Mouse (Mus musculus): ENCODE measurements around the gene Clec11a. TPM values are rescaled to one million over a fixed set of nuclear protein-coding genes. Genes with fewer than 3 reads are reported as not detected.

Gene Clec11a
- 1 to 10 TPM; 1.6 to 2.2 TPM for total RNA-seq (2021)
- long read RNA-seq, experiment 1, partial matches to known transcripts, result 1 of 5 reads
- long read RNA-seq, experiment 1, other reads (novel, unspliced or antisense), result 3 of 5 reads
- long read RNA-seq, experiment 2, partial matches to known transcripts, result 0 of 8 reads
- long read RNA-seq, experiment 2, other reads (novel, unspliced or antisense), result 7 of 8 reads

GRCm38 (mm10) chr7:44306516-44307240 is at the start of gene Clec11a:
Clec11a (minus strand) TSS chr7:44306902.
- DNase-seq, result no peak
- intact Hi-C loops (cut with DNase I), result no loop called here

DNA sequence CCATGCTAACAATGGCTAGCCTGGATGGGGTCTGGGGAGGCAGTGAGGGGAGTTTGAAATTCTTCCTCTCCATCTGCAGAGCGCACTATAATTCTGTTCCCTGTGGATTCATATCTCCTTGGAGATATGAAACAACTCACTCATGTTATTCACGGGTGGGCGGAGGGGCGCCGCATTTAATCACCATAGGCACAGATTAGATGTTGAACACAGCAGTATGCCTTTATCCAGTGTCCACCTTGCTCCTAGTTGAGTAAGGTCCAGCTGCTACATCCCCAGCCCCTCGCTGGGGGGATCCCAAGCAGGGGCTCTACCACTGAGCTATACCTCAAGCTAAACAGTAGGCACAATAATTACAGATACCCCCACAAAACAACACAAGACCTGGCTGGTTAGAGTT is 48.7 kb upstream of the Clec11a start:
- intact Hi-C loops (cut with DNase I), result no loop called here
- no peak for DNase-seq

- intact Hi-C loops (cut with DNase I), result no loop called here
These were observed 47.1 kb upstream of the Clec11a start for GRCm38 (mm10) chr7:44353601-44354340.

GRCm38 (mm10) chr7:44352750-44353600 is 46.3 kb upstream of the Clec11a start:
- intact Hi-C loops (cut with DNase I), result no loop called here
- DNase-seq, result no peak

More at GRCm38 (mm10) chr7:44353601-44354340, 47.1 kb upstream of the Clec11a start:
- DNase-seq, result no peak

- intact Hi-C loops (cut with DNase I), result loop anchor here (1.0 kb wide), 1 partner anchor 89 kb away; no protein-coding TSS in a partner anchor
- no peak for DNase-seq
These were observed 45.4 kb upstream of the Clec11a start for GRCm38 (mm10) chr7:44351881-44352749.

GRCm38 (mm10) chr7:44350957-44351711 is 44.4 kb upstream of the Clec11a start:
- intact Hi-C loops (cut with DNase I), result loop anchor here (1.0 kb wide), 1 partner anchor 88 kb away; no protein-coding TSS in a partner anchor
- DNase-seq, result peak; percentile 53 to 54

DNA sequence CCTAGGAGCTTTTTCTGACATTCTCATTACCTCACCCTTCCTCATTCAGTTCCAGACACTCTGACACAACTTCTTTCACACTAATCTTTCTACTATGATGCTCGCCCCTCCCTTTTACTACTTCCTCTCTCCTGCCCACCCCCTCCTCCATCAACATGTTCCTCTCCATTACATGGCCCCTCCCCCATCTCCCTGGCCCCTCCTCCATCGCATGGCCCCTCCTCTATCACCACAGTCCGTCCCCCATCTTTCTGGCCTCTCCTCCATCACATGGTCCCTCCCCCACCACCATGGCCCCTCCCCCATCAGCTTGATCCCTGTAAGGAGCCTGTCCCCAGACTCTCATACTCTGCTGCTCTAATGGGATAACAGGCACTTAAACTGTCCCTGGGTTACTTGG is 42.3 kb upstream of the Clec11a start:
- intact Hi-C loops (cut with DNase I), result no loop called here
- no peak for DNase-seq

- intact Hi-C loops (cut with DNase I), result no loop called here
- no peak for DNase-seq
These were observed 37.9 kb upstream of the Clec11a start for GRCm38 (mm10) chr7:44344622-44345021.

DNA sequence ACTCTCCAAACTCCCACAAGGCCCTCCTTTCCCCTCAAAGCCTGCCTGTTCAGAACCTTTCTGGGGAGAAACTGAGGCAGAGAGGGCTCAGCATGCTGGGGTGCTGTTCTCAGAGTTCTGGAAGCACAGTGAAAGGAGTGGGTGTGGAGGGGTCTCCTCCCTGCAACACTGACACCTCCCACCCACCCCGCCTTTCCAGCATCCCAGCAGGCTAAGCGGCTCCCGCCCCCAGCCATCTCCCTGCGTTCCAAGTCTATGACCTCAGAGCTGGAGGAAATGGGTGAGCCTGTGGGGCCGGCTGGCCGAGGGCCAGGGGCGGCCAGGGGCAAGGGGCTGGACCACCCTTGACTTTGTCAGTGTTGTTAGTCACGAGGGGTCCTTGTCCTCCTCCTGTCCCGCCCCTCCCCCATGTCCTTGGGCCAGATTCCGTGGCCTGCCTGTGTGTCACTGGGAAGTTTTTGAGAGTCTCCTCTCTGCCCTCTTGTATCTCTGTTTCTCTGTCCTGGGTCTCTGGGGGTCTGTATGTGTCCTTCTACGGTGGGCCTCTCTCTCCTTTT is 36.8 kb upstream of the Clec11a start:
- DNase-seq, result no peak
- intact Hi-C loops (cut with DNase I), result no loop called here

DNA sequence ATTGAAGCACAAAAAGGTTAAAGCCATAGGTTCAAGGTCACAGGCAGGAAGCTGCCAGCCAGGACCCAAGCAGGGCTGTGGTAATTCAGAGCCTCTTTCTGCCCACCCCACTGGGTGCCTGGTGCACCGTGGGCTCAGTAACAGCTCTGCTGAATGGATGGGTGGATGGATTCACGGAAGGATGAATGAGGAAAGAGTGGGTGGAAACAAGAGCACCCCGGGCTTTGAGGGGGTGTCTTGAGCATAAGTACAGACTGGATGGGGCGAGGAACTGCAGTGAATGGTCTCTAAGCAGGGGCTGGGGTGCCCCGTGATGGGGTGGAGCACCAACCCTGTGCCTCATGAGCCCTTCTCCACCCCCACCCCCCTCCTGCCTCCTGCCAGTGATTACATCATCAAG is 35.0 kb upstream of the Clec11a start:
- intact Hi-C loops (cut with DNase I), result no loop called here
- DNase-seq, result no peak

DNA sequence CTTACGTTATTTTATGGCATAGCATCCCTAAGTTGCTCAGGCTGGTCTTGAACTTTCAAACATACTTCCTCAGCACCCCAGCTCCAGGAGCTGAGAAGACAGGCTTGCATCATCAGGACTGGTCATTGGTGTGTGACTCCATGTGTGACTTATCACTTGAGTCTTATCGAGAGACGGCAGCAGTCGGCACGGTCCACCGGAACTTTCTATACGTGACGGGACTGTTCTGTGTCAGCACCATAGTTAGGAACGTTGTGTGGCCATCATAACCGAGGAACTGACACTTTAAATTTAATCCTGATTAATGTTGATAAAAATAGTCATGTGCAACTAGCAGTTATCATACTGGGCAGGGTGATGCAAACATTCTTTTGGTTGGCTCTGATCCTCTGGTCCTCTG is 34.4 kb upstream of the Clec11a start:
- DNase-seq, result no peak
- intact Hi-C loops (cut with DNase I), result no loop called here

- intact Hi-C loops (cut with DNase I), result no loop called here
- no peak for DNase-seq
These were observed 33.5 kb upstream of the Clec11a start for GRCm38 (mm10) chr7:44340226-44340625.

DNA sequence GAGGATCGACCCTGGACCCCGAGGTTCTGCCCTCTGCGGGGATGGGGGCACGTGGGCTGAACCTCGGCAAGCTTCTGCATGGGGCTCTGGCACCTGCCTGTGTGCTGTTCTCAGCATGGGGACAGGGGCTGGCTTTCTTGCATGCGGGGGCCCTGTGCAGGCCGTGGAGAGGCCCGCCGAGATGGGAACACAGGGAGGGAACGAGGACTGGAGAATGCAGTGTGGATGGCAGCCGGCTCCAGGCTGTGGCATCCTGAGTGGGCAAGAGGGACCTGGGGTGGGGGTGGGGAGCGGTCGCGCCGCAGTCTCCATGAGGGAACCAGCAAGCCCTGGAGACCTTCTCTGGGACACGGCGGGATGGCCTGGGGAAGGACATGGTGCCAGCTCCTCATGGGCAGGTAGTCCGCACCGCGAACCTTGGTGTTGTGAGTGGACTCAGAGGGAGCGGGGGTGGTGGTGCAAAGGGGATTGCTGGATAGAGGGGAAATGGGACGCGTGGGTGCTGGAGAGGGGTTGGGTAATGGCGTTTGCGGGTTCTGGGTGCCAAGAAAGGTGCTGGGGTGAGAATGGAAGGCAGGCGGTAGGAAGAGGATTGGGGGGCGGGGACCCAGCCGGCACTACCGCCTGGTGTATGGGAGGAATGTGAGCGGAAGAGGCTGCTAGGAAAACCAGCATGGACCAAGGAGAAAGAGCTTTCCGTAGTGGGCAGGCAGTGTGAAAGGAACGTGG is 30.6 kb upstream of the Clec11a start:
- intact Hi-C loops (cut with DNase I), result no loop called here
- DNase-seq, result no peak

- intact Hi-C loops (cut with DNase I), result no loop called here
- DNase-seq, result no peak
These were observed 29.6 kb upstream of the Clec11a start for GRCm38 (mm10) chr7:44336046-44337021.

DNA sequence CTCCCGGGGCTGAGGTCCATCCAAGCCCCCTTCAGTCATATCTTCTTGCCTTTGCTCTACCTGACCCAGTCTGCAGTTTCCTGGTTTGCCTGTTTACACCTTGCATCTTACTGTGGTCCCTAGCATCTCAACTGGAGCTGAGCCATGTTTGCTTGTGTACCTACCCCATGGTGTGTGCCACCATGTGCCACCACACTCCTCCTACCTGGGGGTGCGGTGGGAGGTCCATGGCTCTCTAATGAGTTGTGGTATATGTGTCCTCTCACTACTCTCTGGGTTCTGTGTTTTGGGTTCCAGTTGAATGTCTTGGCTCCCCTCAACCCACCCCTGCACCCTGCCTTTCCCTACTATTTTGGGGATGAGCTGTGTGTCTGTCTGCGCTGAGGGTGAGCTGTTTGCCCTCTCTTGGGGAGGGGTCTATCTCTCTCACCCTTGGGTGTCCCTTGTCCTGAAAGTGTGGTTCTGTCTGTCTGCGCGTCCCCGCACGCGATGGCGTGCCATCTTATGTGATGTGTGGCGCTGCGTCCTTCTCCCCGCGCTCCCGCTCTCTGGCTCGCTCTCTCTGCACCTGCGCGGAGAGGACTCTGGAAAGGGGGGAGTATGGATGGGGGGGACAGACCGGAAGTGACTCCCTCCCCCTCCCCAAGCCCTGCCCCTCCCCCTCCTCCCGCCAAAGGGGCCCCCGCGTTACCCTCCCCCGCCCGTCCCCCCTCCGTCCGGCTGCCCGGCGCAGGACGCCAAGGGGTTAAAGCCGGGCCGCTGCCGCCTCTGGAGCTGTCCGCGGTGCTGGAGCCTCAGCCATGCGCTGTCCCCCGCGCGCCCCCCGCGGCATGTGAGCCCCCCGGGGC is 28.6 kb upstream of the Clec11a start:
- intact Hi-C loops (cut with DNase I), result no loop called here
- no peak for DNase-seq

GRCm38 (mm10) chr7:44334139-44334538 is 27.4 kb upstream of the Clec11a start:
- no peak for DNase-seq
- intact Hi-C loops (cut with DNase I), result no loop called here

Measured in gastrocnemius, postnatal 36 days (tissue).